Mouse (Mus musculus) stomach, postnatal 0 days (tissue): ENCODE data around the gene Pigu. TPM values are rescaled to one million over a fixed set of nuclear protein-coding genes. Genes with fewer than 3 reads are reported as not detected.

Source experiments
- ATAC-seq: fragments of 200-750 bp; cut with Nextera tagmentation; 2 replicates; pipeline ENCODE4 v1.8.0; 2017; ENCODE audit not compliant: low FRiP score, low TSS enrichment
- DNase-seq: peaks from one replicate; pipeline ENCODE4 v3.0.0-alpha.2; 2016; ENCODE audit warnings: low spot score
- H3K27ac ChIP-seq: fragments of 300-500 bp; sonication (generic); replicated peaks from 2 replicates; pipeline ENCODE4 v1.5.1; 2014; ENCODE audit warnings: mild to moderate bottlenecking, control low read depth
- H3K27me3 ChIP-seq: fragments of 300-500 bp; sonication (generic); 2 replicates; pipeline ENCODE4 v1.6.1; 2014; ENCODE audit warnings: low read length; ENCODE audit not compliant: control insufficient read depth, insufficient read depth
- H3K36me3 ChIP-seq: fragments of 300-500 bp; sonication (generic); 2 replicates; pipeline ENCODE4 v1.6.1; 2014; ENCODE audit warnings: low read length, mixed read lengths; ENCODE audit not compliant: control insufficient read depth, insufficient read depth
- H3K4me1 ChIP-seq: fragments of 300-500 bp; sonication (generic); replicated peaks from 2 replicates; pipeline ENCODE4 v1.6.1; 2014; ENCODE audit warnings: antibody characterized with exemption; ENCODE audit not compliant: control insufficient read depth, insufficient read depth
- H3K4me2 ChIP-seq: fragments of 300-500 bp; sonication (generic); replicated peaks from 2 replicates; pipeline ENCODE4 v1.6.1; 2014; ENCODE audit warnings: low read depth, mild to moderate bottlenecking, control low read depth, moderate library complexity
- H3K4me3 ChIP-seq: fragments of 300-500 bp; sonication (generic); 2 replicates; pipeline ENCODE4 v1.5.1; 2014; ENCODE audit warnings: low read depth, low read length, control low read depth
- H3K9ac ChIP-seq: fragments of 300-500 bp; sonication (generic); 2 replicates; pipeline ENCODE4 v1.6.1; 2014; ENCODE audit warnings: mild to moderate bottlenecking, low read length, control low read depth, mixed read lengths
- H3K9me3 ChIP-seq: fragments of 300-500 bp; sonication (generic); 2 replicates; pipeline ENCODE4 v1.6.1; 2016; ENCODE audit warnings: low read length; ENCODE audit not compliant: control insufficient read depth
- CTCF ChIP-seq: IDR thresholded peaks from 2 replicates; pipeline ENCODE4 v1.5.1; 2016; ENCODE audit warnings: antibody characterized with exemption, low read depth, mild to moderate bottlenecking, moderate library complexity
- EP300 ChIP-seq: optimal IDR thresholded peaks from 2 replicates; pipeline ENCODE3; 2016; ENCODE audit warnings: antibody characterized with exemption
- WGBS: fragments of 180-500 bp; shearing (Covaris S2); extraction: QIAGEN DNeasy Blood & Tissue Kit; methylation state at CpG from one replicate; pipeline ENCODE4 v1.1.7; 2014; 5-methylcytosine and 5-hydroxymethylcytosine counted together
- polyA plus RNA-seq: library from polyadenylated mRNA; unstranded; fragments of >200 nt; fragmentation: Nextera tagmentation; extraction: Ambion mirVana; gene quantifications from 2 replicates; pipeline ENCODE4 v1.2.1, GENCODE M21; 2015

The Pigu gene
- polyA plus RNA-seq, 1 experiment from 2014 or later, result 36.1 TPM

DNA sequence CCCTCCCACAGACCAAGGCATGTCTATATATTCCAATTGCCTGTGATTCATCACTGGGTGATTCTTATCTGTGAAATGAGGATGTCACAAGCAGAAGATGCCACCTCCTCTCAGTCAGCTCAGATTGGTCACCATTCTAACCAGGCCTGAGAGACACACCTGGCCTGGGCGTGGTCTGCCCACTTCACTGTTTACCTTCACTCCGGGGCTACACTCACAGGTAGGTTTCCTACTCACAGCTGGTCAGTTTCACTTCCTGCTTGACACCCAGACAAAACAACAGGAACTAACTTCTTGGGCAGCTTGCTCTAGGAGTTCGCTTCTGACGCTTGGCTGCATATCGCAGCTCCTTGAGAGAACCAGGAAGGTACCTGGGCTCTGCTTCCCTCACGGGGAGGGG, 61.8 kb downstream of the Pigu start:
- no peaks in the 10 kb centered on the region for H3K9me3 ChIP-seq
- no peak overlapping the region for H3K4me2 ChIP-seq
- H3K4me1 ChIP-seq, result no peaks in the 10 kb centered on the region
- DNase-seq (peak; percentile 78), ATAC-seq (peak; percentile 94)
- H3K9ac ChIP-seq, result no peak overlapping the region
- peak overlapping the region; percentile 67 for H3K27ac ChIP-seq
- 65% methylated on average over 6 of the region's 6 CpGs for WGBS
- TF ChIP-seq EP300 (no peak), CTCF (no peak)
- H3K36me3 ChIP-seq, result peaks cover 11% of the 10 kb centered on the region; the same call in 1 of the 2 replicates
- H3K27me3 ChIP-seq, result no peaks in the 10 kb centered on the region
- H3K4me3 ChIP-seq, result no peak overlapping the region

- peaks cover 11% of the 10 kb centered on the region; the same call in 1 of the 2 replicates for H3K36me3 ChIP-seq
- WGBS, result 76% methylated on average over 4 of the region's 4 CpGs
- peak; percentile 29; the same call in 1 of the 2 replicates for TF ChIP-seq CTCF
- TF ChIP-seq EP300, result no peak
Observed at GRCm38 (mm10) chr2:155293946-155294345, 63.3 kb downstream of the Pigu start.

DNA sequence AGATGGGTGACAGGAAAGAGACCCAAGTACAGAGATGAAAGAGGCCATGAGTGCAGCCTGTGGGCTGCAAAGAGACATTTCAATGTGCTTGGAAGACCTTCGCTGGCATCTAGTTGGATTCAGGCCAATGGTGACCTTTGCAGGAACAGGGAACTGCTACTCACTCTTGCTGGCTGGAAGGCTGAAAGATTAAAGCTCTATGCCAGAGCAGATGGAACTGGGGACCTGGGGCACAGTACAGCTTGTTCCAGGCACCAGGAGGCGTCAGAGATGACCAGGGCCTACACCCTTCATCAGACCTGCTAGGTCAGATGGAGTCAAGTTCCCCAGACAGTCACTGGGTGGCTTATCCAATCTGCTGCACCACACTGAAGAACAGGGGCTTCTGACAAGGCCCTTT, 63.8 kb downstream of the Pigu start:
- peak; percentile 35 for TF ChIP-seq CTCF
- TF ChIP-seq EP300, result no peak
- no peak overlapping the region for H3K9ac ChIP-seq
- no peak overlapping the region for H3K4me3 ChIP-seq
- WGBS, result 77% methylated on average over 2 of the region's 2 CpGs
- DNase-seq (no peak), ATAC-seq (no peak)
- H3K4me1 ChIP-seq, result no peaks in the 10 kb centered on the region
- no peak overlapping the region for H3K4me2 ChIP-seq
- no peaks in the 10 kb centered on the region for H3K9me3 ChIP-seq
- no peak overlapping the region for H3K27ac ChIP-seq
- H3K36me3 ChIP-seq, result peaks cover 6% of the 10 kb centered on the region; the same call in 1 of the 2 replicates
- no peaks in the 10 kb centered on the region for H3K27me3 ChIP-seq

More at GRCm38 (mm10) chr2:155293946-155294345, 63.3 kb downstream of the Pigu start:
- H3K4me3 ChIP-seq, result no peak overlapping the region
- H3K27me3 ChIP-seq, result no peaks in the 10 kb centered on the region
- H3K9me3 ChIP-seq, result no peaks in the 10 kb centered on the region
- H3K9ac ChIP-seq, result no peak overlapping the region
- ATAC-seq (no peak), DNase-seq (no peak)
- H3K4me2 ChIP-seq, result no peak overlapping the region
- H3K27ac ChIP-seq, result no peak overlapping the region
- H3K4me1 ChIP-seq, result no peaks in the 10 kb centered on the region

- no peaks in the 10 kb centered on the region for H3K27me3 ChIP-seq
Observed at GRCm38 (mm10) chr2:155290066-155290465, 67.2 kb downstream of the Pigu start.

DNA sequence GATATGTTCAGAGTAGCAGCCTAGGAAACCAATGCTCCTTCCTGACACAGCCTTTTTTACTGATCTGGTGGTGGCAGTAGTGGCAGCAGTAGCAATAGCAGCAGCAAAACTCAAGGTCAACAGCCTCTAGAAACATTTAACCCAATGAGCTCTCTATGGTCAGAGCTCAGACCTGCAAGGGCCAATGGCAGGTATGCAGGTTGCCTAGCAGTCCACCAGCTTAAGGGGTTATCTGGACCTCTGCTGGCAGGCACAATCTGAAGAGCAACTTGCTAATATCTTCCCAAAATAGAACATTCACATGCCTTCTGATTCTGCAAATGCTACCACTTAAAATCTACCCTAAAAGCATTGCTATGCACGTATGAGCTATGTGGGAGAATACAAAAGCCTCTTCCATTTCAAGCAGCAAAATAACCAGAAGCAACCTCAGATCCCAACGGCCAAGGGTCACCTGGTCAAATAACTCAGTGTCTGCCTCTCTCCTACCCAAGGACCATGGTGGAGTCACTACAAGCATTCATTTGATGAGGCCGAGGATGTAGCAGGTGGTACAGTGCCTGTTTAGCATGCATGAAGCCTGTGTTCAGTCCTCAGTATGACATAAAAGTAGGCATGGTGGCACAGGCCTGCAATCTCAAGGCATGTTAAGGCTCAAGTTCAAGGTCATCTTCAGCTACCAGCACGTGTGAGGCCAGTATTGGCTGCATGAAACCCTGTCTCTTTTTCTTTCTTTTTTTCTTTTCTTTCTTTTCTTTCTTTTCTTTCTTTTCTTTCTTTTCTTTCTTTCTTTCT, 69.6 kb downstream of the Pigu start:
- Histone ChIP-seq H3K27ac (no peak overlapping the region), H3K9ac (no peak overlapping the region), H3K4me3 (no peak overlapping the region), H3K9me3 (no peaks in the 10 kb centered on the region), H3K27me3 (no peaks in the 10 kb centered on the region), H3K4me2 (no peak overlapping the region), H3K4me1 (no peaks in the 10 kb centered on the region), H3K36me3 (peaks cover 2% of the 10 kb centered on the region; the same call in 1 of the 2 replicates)
- no peak for TF ChIP-seq EP300
- 84% methylated on average over 4 of the region's 4 CpGs for WGBS
- DNase-seq (no peak), ATAC-seq (no peak)

More at GRCm38 (mm10) chr2:155290066-155290465, 67.2 kb downstream of the Pigu start:
- 75% methylated on average over 8 of the region's 8 CpGs for WGBS
- Histone ChIP-seq H3K9me3 (no peaks in the 10 kb centered on the region), H3K4me1 (no peaks in the 10 kb centered on the region), H3K4me3 (no peak overlapping the region), H3K36me3 (peaks cover 2% of the 10 kb centered on the region; the same call in 1 of the 2 replicates), H3K9ac (no peak overlapping the region), H3K27ac (no peak overlapping the region), H3K4me2 (no peak overlapping the region)
- ATAC-seq (no peak), DNase-seq (no peak)
- TF ChIP-seq CTCF, result no peak
- no peak for TF ChIP-seq EP300

- no peaks in the 10 kb centered on the region for H3K27me3 ChIP-seq
- H3K36me3 ChIP-seq, result peaks cover 6% of the 10 kb centered on the region; the same call in 1 of the 2 replicates
- no peaks in the 10 kb centered on the region for H3K4me1 ChIP-seq
- no peak for TF ChIP-seq CTCF
- no peak for TF ChIP-seq EP300
- no peaks in the 10 kb centered on the region for H3K9me3 ChIP-seq
- no peak overlapping the region for H3K4me2 ChIP-seq
- ATAC-seq, result no peak
- no peak overlapping the region for H3K4me3 ChIP-seq
- H3K27ac ChIP-seq, result no peak overlapping the region
- 76% methylated on average over 6 of the region's 6 CpGs for WGBS
- no peak overlapping the region for H3K9ac ChIP-seq
- no peak for DNase-seq
Observed at GRCm38 (mm10) chr2:155285744-155286143, 71.5 kb downstream of the Pigu start.
